Mouse (Mus musculus): Measurements from ENCODE around the gene Cadps2. TPM values are rescaled to one million over a fixed set of nuclear protein-coding genes. Genes with fewer than 3 reads are reported as not detected.

The Cadps2 gene
- polyA plus RNA-seq, 1 experiment from 2014 or later = 12.4 TPM

- no peak for ATAC-seq
- WGBS = 85% methylated on average over 1 of the region's 1 CpGs
- H3K4me1 ChIP-seq (ENCODE audit: control insufficient read depth, insufficient read depth, low read depth, low read length) = no peaks in the 10 kb centered on the region
- H3K9ac ChIP-seq (ENCODE audit: low read depth, low read length) = no peak overlapping the region
- no peak overlapping the region for H3K4me3 ChIP-seq (ENCODE audit: low read length)
- H3K27me3 ChIP-seq (replicated peaks; ENCODE audit: control insufficient read depth, insufficient read depth, low read length) = no peaks in the 10 kb centered on the region
- no peak overlapping the region for H3K4me2 ChIP-seq (ENCODE audit: low read length)
- no peak overlapping the region for H3K27ac ChIP-seq (ENCODE audit: low read depth, low read length)
- no peaks in the 10 kb centered on the region for H3K9me3 ChIP-seq (ENCODE audit: control insufficient read depth, low read length)
- no peaks in the 10 kb centered on the region for H3K36me3 ChIP-seq (ENCODE audit: control insufficient read depth, insufficient read depth, low read length)
These were observed 29.1 kb downstream of the Cadps2 start for GRCm38 (mm10) chr6:23810087-23810486.

GRCm38 (mm10) chr6:23809344-23809743 is 29.9 kb downstream of the Cadps2 start:
- Histone ChIP-seq H3K27ac (ENCODE audit: low read depth, low read length) (no peak overlapping the region), H3K4me1 (ENCODE audit: control insufficient read depth, insufficient read depth, low read depth, low read length) (no peaks in the 10 kb centered on the region), H3K27me3 (replicated peaks; ENCODE audit: control insufficient read depth, insufficient read depth, low read length) (no peaks in the 10 kb centered on the region), H3K4me2 (ENCODE audit: low read length) (no peak overlapping the region), H3K9me3 (ENCODE audit: control insufficient read depth, low read length) (no peaks in the 10 kb centered on the region), H3K9ac (ENCODE audit: low read depth, low read length) (no peak overlapping the region), H3K36me3 (ENCODE audit: control insufficient read depth, insufficient read depth, low read length) (no peaks in the 10 kb centered on the region), H3K4me3 (ENCODE audit: low read length) (no peak overlapping the region)
- ATAC-seq = peak; percentile 30; the same call in 1 of the 2 replicates
- 74% methylated on average over 6 of the region's 6 CpGs for WGBS

- H3K4me1 ChIP-seq (ENCODE audit: control insufficient read depth, insufficient read depth, low read depth, low read length) = no peaks in the 10 kb centered on the region
- H3K27me3 ChIP-seq (replicated peaks; ENCODE audit: control insufficient read depth, insufficient read depth, low read length) = no peaks in the 10 kb centered on the region
- WGBS = 84% methylated on average over 7 of the region's 7 CpGs
- H3K36me3 ChIP-seq (ENCODE audit: control insufficient read depth, insufficient read depth, low read length) = no peaks in the 10 kb centered on the region
- H3K9me3 ChIP-seq (ENCODE audit: control insufficient read depth, low read length) = no peaks in the 10 kb centered on the region
- no peak overlapping the region for H3K4me2 ChIP-seq (ENCODE audit: low read length)
- no peak for ATAC-seq
- H3K4me3 ChIP-seq (ENCODE audit: low read length) = no peak overlapping the region
- no peak overlapping the region for H3K27ac ChIP-seq (ENCODE audit: low read depth, low read length)
- no peak overlapping the region for H3K9ac ChIP-seq (ENCODE audit: low read depth, low read length)
These were observed 33.9 kb downstream of the Cadps2 start for GRCm38 (mm10) chr6:23805333-23805732.

GRCm38 (mm10) chr6:23791822-23792221 is 47.4 kb downstream of the Cadps2 start:
- H3K4me1 ChIP-seq (ENCODE audit: control insufficient read depth, insufficient read depth, low read depth, low read length) = no peaks in the 10 kb centered on the region
- no peak overlapping the region for H3K9ac ChIP-seq (ENCODE audit: low read depth, low read length)
- no peak overlapping the region for H3K4me3 ChIP-seq (ENCODE audit: low read length)
- WGBS = 85% methylated on average over 3 of the region's 3 CpGs
- H3K4me2 ChIP-seq (ENCODE audit: low read length) = no peak overlapping the region
- no peaks in the 10 kb centered on the region for H3K9me3 ChIP-seq (ENCODE audit: control insufficient read depth, low read length)
- H3K27me3 ChIP-seq (replicated peaks; ENCODE audit: control insufficient read depth, insufficient read depth, low read length) = no peaks in the 10 kb centered on the region
- H3K36me3 ChIP-seq (ENCODE audit: control insufficient read depth, insufficient read depth, low read length) = no peaks in the 10 kb centered on the region
- no peak overlapping the region for H3K27ac ChIP-seq (ENCODE audit: low read depth, low read length)
- ATAC-seq = no peak

GRCm38 (mm10) chr6:23777641-23778040 is 61.6 kb downstream of the Cadps2 start:
- H3K27ac ChIP-seq (ENCODE audit: low read depth, low read length) = no peak overlapping the region
- no peak overlapping the region for H3K4me2 ChIP-seq (ENCODE audit: low read length)
- H3K4me1 ChIP-seq (ENCODE audit: control insufficient read depth, insufficient read depth, low read depth, low read length) = no peaks in the 10 kb centered on the region
- H3K27me3 ChIP-seq (replicated peaks; ENCODE audit: control insufficient read depth, insufficient read depth, low read length) = no peaks in the 10 kb centered on the region
- no peak overlapping the region for H3K9ac ChIP-seq (ENCODE audit: low read depth, low read length)
- H3K36me3 ChIP-seq (ENCODE audit: control insufficient read depth, insufficient read depth, low read length) = no peaks in the 10 kb centered on the region
- H3K9me3 ChIP-seq (ENCODE audit: control insufficient read depth, low read length) = no peaks in the 10 kb centered on the region
- whole genome bisulfite sequencing = 44% methylated on average over 1 of the region's 1 CpGs
- ATAC-seq = no peak
- no peak overlapping the region for H3K4me3 ChIP-seq (ENCODE audit: low read length)

GRCm38 (mm10) chr6:23762204-23762603 is 77.0 kb downstream of the Cadps2 start:
- H3K9ac ChIP-seq (ENCODE audit: low read depth, low read length) = no peak overlapping the region
- no peaks in the 10 kb centered on the region for H3K9me3 ChIP-seq (ENCODE audit: control insufficient read depth, low read length)
- H3K27me3 ChIP-seq (replicated peaks; ENCODE audit: control insufficient read depth, insufficient read depth, low read length) = no peaks in the 10 kb centered on the region
- no peak overlapping the region for H3K27ac ChIP-seq (ENCODE audit: low read depth, low read length)
- WGBS = 67% methylated on average over 3 of the region's 3 CpGs
- no peak overlapping the region for H3K4me3 ChIP-seq (ENCODE audit: low read length)
- no peak for ATAC-seq
- H3K36me3 ChIP-seq (ENCODE audit: control insufficient read depth, insufficient read depth, low read length) = no peaks in the 10 kb centered on the region
- no peaks in the 10 kb centered on the region for H3K4me1 ChIP-seq (ENCODE audit: control insufficient read depth, insufficient read depth, low read depth, low read length)
- no peak overlapping the region for H3K4me2 ChIP-seq (ENCODE audit: low read length)

- H3K27me3 ChIP-seq (replicated peaks; ENCODE audit: control insufficient read depth, insufficient read depth, low read length) = no peaks in the 10 kb centered on the region
- H3K4me2 ChIP-seq (ENCODE audit: low read length) = no peak overlapping the region
- no peak overlapping the region for H3K4me3 ChIP-seq (ENCODE audit: low read length)
- H3K36me3 ChIP-seq (ENCODE audit: control insufficient read depth, insufficient read depth, low read length) = no peaks in the 10 kb centered on the region
- no peak overlapping the region for H3K9ac ChIP-seq (ENCODE audit: low read depth, low read length)
- no peak for ATAC-seq
- WGBS = 70% methylated on average over 2 of the region's 2 CpGs
- H3K9me3 ChIP-seq (ENCODE audit: control insufficient read depth, low read length) = no peaks in the 10 kb centered on the region
- no peaks in the 10 kb centered on the region for H3K4me1 ChIP-seq (ENCODE audit: control insufficient read depth, insufficient read depth, low read depth, low read length)
- H3K27ac ChIP-seq (ENCODE audit: low read depth, low read length) = no peak overlapping the region
These were observed 81.0 kb downstream of the Cadps2 start for GRCm38 (mm10) chr6:23758249-23758648.

- H3K36me3 ChIP-seq (ENCODE audit: control insufficient read depth, insufficient read depth, low read length) = no peaks in the 10 kb centered on the region
- no peaks in the 10 kb centered on the region for H3K4me1 ChIP-seq (ENCODE audit: control insufficient read depth, insufficient read depth, low read depth, low read length)
- peak; percentile 58; the same call in 1 of the 2 replicates for ATAC-seq
- no peak overlapping the region for H3K4me2 ChIP-seq (ENCODE audit: low read length)
- H3K9ac ChIP-seq (ENCODE audit: low read depth, low read length) = no peak overlapping the region
- no peaks in the 10 kb centered on the region for H3K27me3 ChIP-seq (replicated peaks; ENCODE audit: control insufficient read depth, insufficient read depth, low read length)
- no peaks in the 10 kb centered on the region for H3K9me3 ChIP-seq (ENCODE audit: control insufficient read depth, low read length)
- H3K27ac ChIP-seq (ENCODE audit: low read depth, low read length) = no peak overlapping the region
- 74% methylated on average over 5 of the region's 5 CpGs for WGBS
- H3K4me3 ChIP-seq (ENCODE audit: low read length) = no peak overlapping the region
These were observed 90.4 kb downstream of the Cadps2 start for GRCm38 (mm10) chr6:23748823-23749222.

GRCm38 (mm10) chr6:23740010-23740409 is 99.2 kb downstream of the Cadps2 start:
- H3K4me1 ChIP-seq (ENCODE audit: control insufficient read depth, insufficient read depth, low read depth, low read length) = no peaks in the 10 kb centered on the region
- no peak overlapping the region for H3K4me2 ChIP-seq (ENCODE audit: low read length)
- H3K9ac ChIP-seq (ENCODE audit: low read depth, low read length) = no peak overlapping the region
- no peak overlapping the region for H3K27ac ChIP-seq (ENCODE audit: low read depth, low read length)
- H3K27me3 ChIP-seq (replicated peaks; ENCODE audit: control insufficient read depth, insufficient read depth, low read length) = no peaks in the 10 kb centered on the region
- no peak overlapping the region for H3K4me3 ChIP-seq (ENCODE audit: low read length)
- peaks cover 4% of the 10 kb centered on the region; the same call in 1 of the 2 replicates for H3K9me3 ChIP-seq (ENCODE audit: control insufficient read depth, low read length)
- ATAC-seq = no peak
- 78% methylated on average over 5 of the region's 5 CpGs for WGBS
- no peaks in the 10 kb centered on the region for H3K36me3 ChIP-seq (ENCODE audit: control insufficient read depth, insufficient read depth, low read length)

- ATAC-seq = no peak
- Histone ChIP-seq H3K27me3 (replicated peaks; ENCODE audit: control insufficient read depth, insufficient read depth, low read length) (no peaks in the 10 kb centered on the region), H3K4me1 (ENCODE audit: control insufficient read depth, insufficient read depth, low read depth, low read length) (no peaks in the 10 kb centered on the region), H3K36me3 (ENCODE audit: control insufficient read depth, insufficient read depth, low read length) (no peaks in the 10 kb centered on the region), H3K27ac (ENCODE audit: low read depth, low read length) (no peak overlapping the region), H3K4me2 (ENCODE audit: low read length) (no peak overlapping the region), H3K4me3 (ENCODE audit: low read length) (no peak overlapping the region), H3K9ac (ENCODE audit: low read depth, low read length) (no peak overlapping the region), H3K9me3 (ENCODE audit: control insufficient read depth, low read length) (no peaks in the 10 kb centered on the region)
- 26% methylated on average over 3 of the region's 3 CpGs for WGBS
These were observed 106.5 kb downstream of the Cadps2 start for GRCm38 (mm10) chr6:23732750-23733149.

All from hindbrain, embryonic 16.5 days (tissue).